Mouse (Mus musculus) stomach, postnatal 0 days (tissue): Measurements from ENCODE around the gene Fgfr2.

ENCODE experiments used
- CTCF ChIP-seq: IDR thresholded peaks from 2 replicates; pipeline ENCODE4 v1.5.1; 2016; ENCODE audit warnings: antibody characterized with exemption, low read depth, mild to moderate bottlenecking, moderate library complexity
- EP300 ChIP-seq: optimal IDR thresholded peaks from 2 replicates; pipeline ENCODE3; 2016; ENCODE audit warnings: antibody characterized with exemption

DNA sequence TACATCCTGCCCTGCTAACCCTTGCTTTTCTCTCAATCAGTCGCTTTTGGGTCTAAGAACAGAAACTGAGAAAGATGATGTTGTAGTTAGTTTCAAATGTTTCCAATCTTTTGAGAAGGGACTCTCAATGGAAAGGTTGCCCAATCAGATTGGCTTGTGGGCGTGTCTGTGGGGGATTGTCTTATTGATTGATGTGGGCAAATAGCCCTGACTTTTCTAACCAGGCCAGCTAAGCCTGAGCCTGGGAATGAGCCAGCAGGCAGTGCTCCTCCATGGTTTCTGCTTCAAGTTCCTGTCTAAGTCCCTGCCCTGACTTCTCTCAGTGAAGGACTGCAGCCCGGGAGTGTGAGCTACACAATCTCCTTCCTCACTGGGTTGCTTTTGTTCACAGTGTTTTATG lies 2133.8 kb downstream of the Fgfr2 start:
- TF ChIP-seq CTCF (no peak), EP300 (no peak)
